Mouse (Mus musculus) c-Kit-positive CD71-positive TER-119-positive erythroid progenitor cells, embryonic 14.5 days (primary cell): ENCODE results near the gene Tmem186.

Source experiments
- DNase-seq: peaks from one replicate; pipeline ENCODE4 v3.0.0-alpha.2; 2013; ENCODE audit warnings: low spot score

Tmem186 gene

GRCm38 (mm10) chr16:8612214-8613005 lies 25.1 kb downstream of the Tmem186 start:
- peak; percentile 80 for DNase-seq

- DNase-seq, result no peak
Measured at GRCm38 (mm10) chr16:8610397-8610796, 27.1 kb downstream of the Tmem186 start.

DNA sequence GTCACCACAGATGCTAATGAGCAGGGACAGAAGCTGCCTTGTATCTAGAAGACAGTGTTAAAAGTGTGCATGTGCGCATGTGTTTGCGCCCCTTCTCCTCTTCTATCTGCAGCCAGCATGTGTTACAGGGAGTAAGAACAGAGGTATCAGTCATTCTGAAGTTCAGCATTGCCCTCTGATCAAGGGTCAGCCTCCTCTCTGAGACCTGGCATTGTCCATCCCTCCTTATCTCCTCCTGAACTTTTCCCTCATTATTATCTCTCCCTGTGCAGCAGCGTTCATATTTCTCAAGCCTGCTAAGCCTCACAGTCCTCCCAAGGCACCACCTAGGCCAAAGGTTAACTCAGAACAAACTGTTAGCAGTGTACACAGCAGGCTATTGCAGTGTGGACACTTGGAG lies 33.7 kb downstream of the Tmem186 start:
- DNase-seq, result peak; percentile 23

DNA sequence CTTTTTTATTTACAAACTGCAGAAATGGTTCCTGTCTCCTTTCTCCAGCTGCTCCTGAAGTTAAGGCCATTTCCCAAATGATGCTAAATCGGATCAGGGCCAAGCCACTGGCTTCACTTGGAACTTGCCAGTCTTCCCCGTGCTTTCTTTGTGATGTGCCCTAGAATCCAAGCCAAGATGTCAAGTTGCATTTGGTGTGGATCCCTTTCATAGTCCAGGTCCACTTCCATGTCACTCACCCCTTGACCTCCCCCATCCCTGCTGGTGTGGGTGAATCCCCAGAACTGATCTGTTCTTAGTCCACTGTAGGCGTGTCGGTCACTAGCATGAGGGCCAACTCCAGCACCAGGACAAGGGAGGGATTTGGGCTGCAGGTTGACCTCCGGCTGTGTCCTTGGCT lies 40.0 kb downstream of the Tmem186 start:
- no peak for DNase-seq

GRCm38 (mm10) chr16:8596336-8596735 lies 41.2 kb downstream of the Tmem186 start:
- no peak for DNase-seq

DNA sequence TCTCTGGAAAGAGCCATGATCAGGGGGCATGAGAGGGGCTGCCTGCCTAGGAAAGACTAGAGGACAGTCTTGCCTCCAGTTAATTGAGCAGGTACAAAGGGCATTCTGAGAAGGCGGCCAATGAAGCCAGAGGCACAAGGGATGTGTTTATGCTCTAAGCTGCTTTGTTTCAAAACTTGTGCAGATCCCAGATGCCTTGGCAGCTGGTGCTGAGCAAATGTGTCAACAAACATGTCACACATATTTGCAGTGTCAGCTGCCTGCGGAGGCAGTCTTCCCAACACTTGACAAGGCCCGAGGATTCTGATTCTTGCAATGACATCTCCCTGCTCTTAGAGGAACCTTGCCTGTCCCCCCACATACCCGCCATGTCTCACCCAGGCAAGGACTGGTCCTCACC lies 42.1 kb downstream of the Tmem186 start:
- no peak for DNase-seq

DNA sequence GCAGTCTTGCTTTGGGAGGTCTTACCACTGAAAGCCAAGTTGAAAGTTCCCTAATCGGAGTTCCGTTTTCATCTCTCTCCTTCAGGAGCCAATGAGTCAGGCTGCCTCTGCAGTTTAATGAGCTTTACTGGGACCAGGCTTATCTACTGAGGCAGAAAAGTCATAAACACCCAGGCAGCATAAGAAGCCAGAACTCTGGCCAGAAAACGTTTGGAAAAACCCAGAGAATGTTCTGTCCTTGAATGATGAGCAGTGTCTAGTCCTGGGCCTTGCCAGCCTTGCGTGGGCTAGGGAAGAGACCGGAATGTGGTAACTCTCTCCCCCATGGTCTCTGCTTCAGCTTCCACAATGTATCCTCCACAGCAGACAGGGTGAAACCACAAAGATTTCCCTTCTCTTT lies 52.5 kb downstream of the Tmem186 start:
- DNase-seq, result no peak

DNA sequence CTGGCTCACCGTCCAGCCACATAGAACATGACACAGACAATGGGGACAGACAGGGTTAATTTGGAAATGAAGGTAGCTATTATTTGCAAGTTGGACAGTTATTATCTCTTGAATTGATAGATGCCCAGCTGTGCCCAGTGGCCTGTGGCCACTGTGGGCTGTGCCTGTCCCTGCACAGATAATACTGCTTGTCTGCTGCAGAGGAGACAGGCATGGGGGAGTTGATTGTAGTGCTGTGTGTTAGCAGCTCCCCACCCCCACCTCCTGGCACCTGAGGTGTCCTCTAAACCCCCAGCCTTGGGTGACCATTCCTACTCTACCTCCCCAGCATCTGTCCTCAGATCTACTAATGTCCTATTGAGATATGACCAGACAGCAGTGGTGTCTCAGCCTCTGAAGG lies 53.3 kb downstream of the Tmem186 start:
- DNase-seq, result no peak
